Mouse (Mus musculus): ENCODE measurements around the gene Nepn. TPM values are rescaled to one million over a fixed set of nuclear protein-coding genes. Genes with fewer than 3 reads are reported as not detected.

Nepn gene
- total RNA-seq, 1 experiment, result not detected

- Histone ChIP-seq H3K36me3 (ENCODE audit: control insufficient read depth, insufficient read depth, low read length, poor library complexity, severe bottlenecking) (no peaks in the 10 kb centered on the region), H3K27ac (ENCODE audit: insufficient read depth, low read depth, low read length, poor library complexity, severe bottlenecking) (no peak overlapping the region), H3K4me3 (ENCODE audit: insufficient read depth in 1 of 2, low read depth in 1 of 2, low read length in 2 of 2, poor library complexity in 1 of 2, severe bottlenecking in 1 of 2) (no peak overlapping the region), H3K4me1 (ENCODE audit: control insufficient read depth in 2 of 2, insufficient read depth in 2 of 2, low read length in 2 of 2, poor library complexity in 1 of 2) (peaks cover 0 to 4% of the 10 kb centered on the region in 2 experiments; a peak in 2 of 4 replicates), H3K9ac (ENCODE audit: insufficient read depth, low read depth, low read length, poor library complexity, severe bottlenecking) (no peak overlapping the region), H3K9me3 (ENCODE audit: control insufficient read depth, insufficient read depth, low read depth, low read length) (no peaks in the 10 kb centered on the region)
- DNase-seq (ENCODE audit: low read depth, low spot score), result no peak
- in situ Hi-C loops (cut with MboI; ENCODE audit: low sequenced_read_pairs in 2 of 2, unreplicated experiment in 2 of 2), result no loop called here
- TF ChIP-seq HCFC1 (IDR thresholded peaks at IDR 0.05; ENCODE audit: borderline replicate concordance, insufficient read depth, low read length), result no peak
- no peak for TF ChIP-seq CHD2 (IDR thresholded peaks at IDR 0.05; ENCODE audit: low read depth, low read length)
- TF ChIP-seq ZC3H11A (IDR thresholded peaks at IDR 0.05; ENCODE audit: borderline replicate concordance, low read depth, low read length), result no peak
- TF ChIP-seq ZNF384 (IDR thresholded peaks at IDR 0.05; ENCODE audit: low read depth, low read length), result no peak
- TF ChIP-seq MAFK (IDR thresholded peaks at IDR 0.05; ENCODE audit: insufficient read depth, low read depth, low read length), result no peak
Observed at GRCm38 (mm10) chr10:52360241-52360735, 28.5 kb upstream of the Nepn start.

DNA sequence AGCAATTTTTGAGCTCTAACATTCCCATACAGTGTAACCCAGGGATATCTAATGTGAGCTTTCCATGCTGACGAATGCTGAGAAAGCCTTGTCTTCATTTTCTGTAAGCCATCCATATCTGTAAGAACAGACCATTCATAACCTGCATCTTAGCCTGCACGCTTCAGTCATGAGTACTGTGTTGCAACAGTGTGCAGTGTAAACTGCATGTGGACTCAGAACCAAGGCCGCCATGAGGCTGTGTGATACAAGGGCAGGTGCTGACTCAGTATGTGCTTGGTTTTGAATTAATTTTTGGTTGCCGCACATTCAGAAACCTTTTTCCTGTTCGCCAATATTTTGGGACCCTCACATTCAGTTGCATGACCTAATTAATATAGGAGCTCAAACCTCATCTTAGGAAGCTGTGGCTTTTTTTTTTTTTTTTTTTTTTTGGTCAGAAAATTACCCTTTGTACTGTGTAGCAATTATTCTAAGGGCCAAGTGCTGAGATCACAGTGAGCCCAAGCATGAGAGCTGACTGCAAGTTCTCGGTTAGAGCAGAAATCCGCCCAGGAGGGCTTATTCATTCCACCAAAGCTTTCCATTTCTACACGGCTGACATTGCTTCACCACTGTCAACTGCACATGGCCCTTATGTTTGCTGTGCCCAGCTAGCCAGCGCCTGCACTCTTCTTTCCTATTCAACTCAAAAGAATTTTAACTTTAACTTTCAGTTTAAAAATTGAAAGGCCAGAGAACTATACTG, 27.7 kb upstream of the Nepn start:
- H3K27ac ChIP-seq (ENCODE audit: insufficient read depth, low read depth, low read length, poor library complexity, severe bottlenecking), result no peak overlapping the region
- H3K9me3 ChIP-seq (ENCODE audit: control insufficient read depth, insufficient read depth, low read depth, low read length), result no peaks in the 10 kb centered on the region
- TF ChIP-seq MAFK (IDR thresholded peaks at IDR 0.05; ENCODE audit: insufficient read depth, low read depth, low read length) (no peak), ZC3H11A (IDR thresholded peaks at IDR 0.05; ENCODE audit: borderline replicate concordance, low read depth, low read length) (no peak), HCFC1 (IDR thresholded peaks at IDR 0.05; ENCODE audit: borderline replicate concordance, insufficient read depth, low read length) (no peak), ZNF384 (IDR thresholded peaks at IDR 0.05; ENCODE audit: low read depth, low read length) (no peak), CHD2 (IDR thresholded peaks at IDR 0.05; ENCODE audit: low read depth, low read length) (no peak)
- H3K36me3 ChIP-seq (ENCODE audit: control insufficient read depth, insufficient read depth, low read length, poor library complexity, severe bottlenecking), result no peaks in the 10 kb centered on the region
- in situ Hi-C loops (cut with MboI; ENCODE audit: low sequenced_read_pairs in 2 of 2, unreplicated experiment in 2 of 2), result no loop called here
- no peak for DNase-seq (ENCODE audit: low read depth, low spot score)
- no peak overlapping the region for H3K4me3 ChIP-seq (ENCODE audit: insufficient read depth in 1 of 2, low read depth in 1 of 2, low read length in 2 of 2, poor library complexity in 1 of 2, severe bottlenecking in 1 of 2)
- H3K4me1 ChIP-seq (ENCODE audit: control insufficient read depth in 2 of 2, insufficient read depth in 2 of 2, low read length in 2 of 2, poor library complexity in 1 of 2), result peaks cover 0 to 4% of the 10 kb centered on the region in 2 experiments; a peak in 2 of 4 replicates
- no peak overlapping the region for H3K9ac ChIP-seq (ENCODE audit: insufficient read depth, low read depth, low read length, poor library complexity, severe bottlenecking)

DNA sequence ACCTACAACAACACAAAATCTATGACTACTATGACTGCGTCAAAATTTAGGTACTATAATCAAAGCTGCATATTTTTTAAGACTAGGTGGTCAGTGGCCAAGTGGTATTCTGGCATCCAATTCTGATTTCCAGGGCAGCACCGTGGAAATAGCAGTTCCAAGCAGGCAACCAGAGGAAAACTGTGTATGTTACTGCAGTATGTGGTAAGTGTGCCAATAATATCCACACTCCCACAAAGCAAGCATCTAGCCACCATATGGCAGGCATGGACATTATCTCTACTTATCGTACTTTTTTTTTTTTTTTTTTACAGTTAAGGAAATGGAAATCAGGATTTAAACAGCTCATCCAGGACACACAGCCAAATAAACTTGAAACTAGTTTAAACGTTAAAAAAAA, 20.4 kb upstream of the Nepn start:
- Histone ChIP-seq H3K36me3 (ENCODE audit: control insufficient read depth, insufficient read depth, low read length, poor library complexity, severe bottlenecking) (no peaks in the 10 kb centered on the region), H3K27ac (ENCODE audit: insufficient read depth, low read depth, low read length, poor library complexity, severe bottlenecking) (no peak overlapping the region), H3K4me3 (ENCODE audit: insufficient read depth in 1 of 2, low read depth in 1 of 2, low read length in 2 of 2, poor library complexity in 1 of 2, severe bottlenecking in 1 of 2) (no peak overlapping the region), H3K9me3 (ENCODE audit: control insufficient read depth, insufficient read depth, low read depth, low read length) (no peaks in the 10 kb centered on the region), H3K9ac (ENCODE audit: insufficient read depth, low read depth, low read length, poor library complexity, severe bottlenecking) (no peak overlapping the region), H3K4me1 (ENCODE audit: control insufficient read depth in 2 of 2, insufficient read depth in 2 of 2, low read length in 2 of 2, poor library complexity in 1 of 2) (no peaks in the 10 kb centered on the region)
- DNase-seq (ENCODE audit: low read depth, low spot score), result no peak
- in situ Hi-C loops (cut with MboI; ENCODE audit: low sequenced_read_pairs in 2 of 2, unreplicated experiment in 2 of 2), result no loop called here
- TF ChIP-seq HCFC1 (IDR thresholded peaks at IDR 0.05; ENCODE audit: borderline replicate concordance, insufficient read depth, low read length) (no peak), CHD2 (IDR thresholded peaks at IDR 0.05; ENCODE audit: low read depth, low read length) (no peak), ZC3H11A (IDR thresholded peaks at IDR 0.05; ENCODE audit: borderline replicate concordance, low read depth, low read length) (no peak)

- no peak for DNase-seq (ENCODE audit: low read depth, low spot score)
- Histone ChIP-seq H3K36me3 (ENCODE audit: control insufficient read depth, insufficient read depth, low read length, poor library complexity, severe bottlenecking) (no peaks in the 10 kb centered on the region), H3K27ac (ENCODE audit: insufficient read depth, low read depth, low read length, poor library complexity, severe bottlenecking) (no peak overlapping the region), H3K9me3 (ENCODE audit: control insufficient read depth, insufficient read depth, low read depth, low read length) (no peaks in the 10 kb centered on the region), H3K4me3 (ENCODE audit: insufficient read depth in 1 of 2, low read depth in 1 of 2, low read length in 2 of 2, poor library complexity in 1 of 2, severe bottlenecking in 1 of 2) (no peak overlapping the region), H3K4me1 (ENCODE audit: control insufficient read depth in 2 of 2, insufficient read depth in 2 of 2, low read length in 2 of 2, poor library complexity in 1 of 2) (no peaks in the 10 kb centered on the region), H3K9ac (ENCODE audit: insufficient read depth, low read depth, low read length, poor library complexity, severe bottlenecking) (no peak overlapping the region)
- in situ Hi-C loops (cut with MboI; ENCODE audit: low sequenced_read_pairs in 2 of 2, unreplicated experiment in 2 of 2), result no loop called here
- no peak for TF ChIP-seq ZNF384 (IDR thresholded peaks at IDR 0.05; ENCODE audit: low read depth, low read length)
- no peak for TF ChIP-seq CHD2 (IDR thresholded peaks at IDR 0.05; ENCODE audit: low read depth, low read length)
- TF ChIP-seq HCFC1 (IDR thresholded peaks at IDR 0.05; ENCODE audit: borderline replicate concordance, insufficient read depth, low read length), result no peak
- TF ChIP-seq MAFK (IDR thresholded peaks at IDR 0.05; ENCODE audit: insufficient read depth, low read depth, low read length), result no peak
- no peak for TF ChIP-seq ZC3H11A (IDR thresholded peaks at IDR 0.05; ENCODE audit: borderline replicate concordance, low read depth, low read length)
Observed at GRCm38 (mm10) chr10:52373834-52374233, 14.9 kb upstream of the Nepn start.
